Mouse (Mus musculus): ENCODE results near the gene Ifitm6. TPM values are rescaled to one million over a fixed set of nuclear protein-coding genes. Genes with fewer than 3 reads are reported as not detected.

Ifitm6 gene
- polyA plus RNA-seq, 1 experiment from 2014 or later = 0.45 TPM

Other genes starting within 250 kb of the Ifitm6 start
- 0.23 TPM in 1 of 2 replicates, not detected in the other for gene Syce1, start 230.1 kb downstream of the Ifitm6 start, polyA plus RNA-seq (2015; fragmentation: Nextera tagmentation; extraction: Ambion mirVana)
- gene Zfp941, start 195.7 kb downstream of the Ifitm6 start, polyA plus RNA-seq (2015; fragmentation: Nextera tagmentation; extraction: Ambion mirVana) = 1.7 and 2.1 TPM in 2 replicates
- 4.2 and 5.3 TPM in 2 replicates for gene Urah, start 182.9 kb downstream of the Ifitm6 start, polyA plus RNA-seq (2015; fragmentation: Nextera tagmentation; extraction: Ambion mirVana)
- not detected in 2 replicates for gene Scgb1c1, start 172.4 kb downstream of the Ifitm6 start, polyA plus RNA-seq (2015; fragmentation: Nextera tagmentation; extraction: Ambion mirVana)
- 0.25 TPM in 1 of 2 replicates, not detected in the other for gene Odf3, start 170.1 kb downstream of the Ifitm6 start, polyA plus RNA-seq (2015; fragmentation: Nextera tagmentation; extraction: Ambion mirVana)
- not detected in 2 replicates for gene Gm45785, start 161.6 kb downstream of the Ifitm6 start, polyA plus RNA-seq (2015; fragmentation: Nextera tagmentation; extraction: Ambion mirVana)
- 72.4 and 72.6 TPM in 2 replicates for gene Ric8a, start 161.0 kb downstream of the Ifitm6 start, polyA plus RNA-seq (2015; fragmentation: Nextera tagmentation; extraction: Ambion mirVana)
- gene Bet1l, start 160.3 kb downstream of the Ifitm6 start, polyA plus RNA-seq (2015; fragmentation: Nextera tagmentation; extraction: Ambion mirVana) = 56.4 and 68.1 TPM in 2 replicates
- 237 and 261 TPM in 2 replicates for gene Psmd13, start 136.0 kb downstream of the Ifitm6 start, polyA plus RNA-seq (2015; fragmentation: Nextera tagmentation; extraction: Ambion mirVana)
- 24.8 and 28.9 TPM in 2 replicates for gene Sirt3, start 135.6 kb downstream of the Ifitm6 start, polyA plus RNA-seq (2015; fragmentation: Nextera tagmentation; extraction: Ambion mirVana)
- gene Cox8b, start 117.5 kb downstream of the Ifitm6 start, polyA plus RNA-seq (2015; fragmentation: Nextera tagmentation; extraction: Ambion mirVana) = 1.2 and 1.9 TPM in 2 replicates
- gene Nlrp6, start 97.0 kb downstream of the Ifitm6 start, polyA plus RNA-seq (2015; fragmentation: Nextera tagmentation; extraction: Ambion mirVana) = 0.20 and 0.30 TPM in 2 replicates
- gene Pgghg, start 76.5 kb downstream of the Ifitm6 start, polyA plus RNA-seq (2015; fragmentation: Nextera tagmentation; extraction: Ambion mirVana) = 25.1 and 25.7 TPM in 2 replicates
- 32.4 and 56.7 TPM in 2 replicates for gene Ifitm5, start 67.6 kb downstream of the Ifitm6 start, polyA plus RNA-seq (2015; fragmentation: Nextera tagmentation; extraction: Ambion mirVana)
- gene Gm45717, start 62.0 kb downstream of the Ifitm6 start, polyA plus RNA-seq (2015; fragmentation: Nextera tagmentation; extraction: Ambion mirVana) = 1.1 TPM in 1 of 2 replicates, not detected in the other
- gene Ifitm2, start 61.9 kb downstream of the Ifitm6 start, polyA plus RNA-seq (2015; fragmentation: Nextera tagmentation; extraction: Ambion mirVana) = 1,314 and 1,591 TPM in 2 replicates
- gene Ifitm1, start 50.7 kb downstream of the Ifitm6 start, polyA plus RNA-seq (2015; fragmentation: Nextera tagmentation; extraction: Ambion mirVana) = 91.5 and 101 TPM in 2 replicates
- 98.1 and 109 TPM in 2 replicates for gene Ifitm3, start 7.2 kb downstream of the Ifitm6 start, polyA plus RNA-seq (2015; fragmentation: Nextera tagmentation; extraction: Ambion mirVana)
- gene Gm17387, start 11.2 kb upstream of the Ifitm6 start, polyA plus RNA-seq (2015; fragmentation: Nextera tagmentation; extraction: Ambion mirVana) = not detected in 2 replicates
- gene B4galnt4, start 43.2 kb upstream of the Ifitm6 start, polyA plus RNA-seq (2015; fragmentation: Nextera tagmentation; extraction: Ambion mirVana) = 26.4 and 27.4 TPM in 2 replicates
- 36.1 and 46.2 TPM in 2 replicates for gene Pkp3, start 60.3 kb upstream of the Ifitm6 start, polyA plus RNA-seq (2015; fragmentation: Nextera tagmentation; extraction: Ambion mirVana)
- gene Sigirr, start 82.6 kb upstream of the Ifitm6 start, polyA plus RNA-seq (2015; fragmentation: Nextera tagmentation; extraction: Ambion mirVana) = 2.4 and 3.8 TPM in 2 replicates
- 5.2 TPM in 2 replicates for gene Ano9, start 99.9 kb upstream of the Ifitm6 start, polyA plus RNA-seq (2015; fragmentation: Nextera tagmentation; extraction: Ambion mirVana)
- 70.8 and 76.0 TPM in 2 replicates for gene Ptdss2, start 104.5 kb upstream of the Ifitm6 start, polyA plus RNA-seq (2015; fragmentation: Nextera tagmentation; extraction: Ambion mirVana)
- gene Rnh1, start 154.9 kb upstream of the Ifitm6 start, polyA plus RNA-seq (2015; fragmentation: Nextera tagmentation; extraction: Ambion mirVana) = 111 and 118 TPM in 2 replicates
- gene Hras, start 176.1 kb upstream of the Ifitm6 start, polyA plus RNA-seq (2015; fragmentation: Nextera tagmentation; extraction: Ambion mirVana) = 99.8 and 110 TPM in 2 replicates
- 11.6 and 13.3 TPM in 2 replicates for gene Lrrc56, start 176.2 kb upstream of the Ifitm6 start, polyA plus RNA-seq (2015; fragmentation: Nextera tagmentation; extraction: Ambion mirVana)
- 2.8 and 3.4 TPM in 2 replicates for gene Lmntd2, start 196.2 kb upstream of the Ifitm6 start, polyA plus RNA-seq (2015; fragmentation: Nextera tagmentation; extraction: Ambion mirVana)
- gene Rassf7, start 197.9 kb upstream of the Ifitm6 start, polyA plus RNA-seq (2015; fragmentation: Nextera tagmentation; extraction: Ambion mirVana) = 32.9 and 40.0 TPM in 2 replicates
- 78.5 and 82.0 TPM in 2 replicates for gene Phrf1, start 210.9 kb upstream of the Ifitm6 start, polyA plus RNA-seq (2015; fragmentation: Nextera tagmentation; extraction: Ambion mirVana)
- 2.0 and 2.4 TPM in 2 replicates for gene Irf7, start 248.6 kb upstream of the Ifitm6 start, polyA plus RNA-seq (2015; fragmentation: Nextera tagmentation; extraction: Ambion mirVana)

Data from embryonic facial prominence, embryonic 13.5 days (tissue).